8 mouse cellular contexts compared by ENCODE assay signal in genomic region chr10:77089336-77089735, GRCm38 (mm10). TPM values are rescaled to one million over a fixed set of nuclear protein-coding genes. Genes with fewer than 3 reads are reported as not detected.
DNase-seq lines count a peak whose midpoint lies in the region; ATAC-seq and TF ChIP-seq lines count a peak whose summit lies in the region.

No protein-coding gene starts in this region.

- no peaks in the 10 kb centered on the region for H3K27me3 ChIP-seq in kidney, postnatal 0 days (ENCODE audit: insufficient read depth, low read length)
- H3K27me3 ChIP-seq in midbrain, postnatal 0 days (ENCODE audit: insufficient read depth, low read length) = no peaks in the 10 kb centered on the region

- H3K4me1 ChIP-seq in kidney, postnatal 0 days (replicated peaks; ENCODE audit: insufficient read depth, low read length) = no peaks in the 10 kb centered on the region
- H3K4me1 ChIP-seq in midbrain, postnatal 0 days (ENCODE audit: insufficient read depth, low read length) = no peaks in the 10 kb centered on the region

- H3K4me3 ChIP-seq in kidney, postnatal 0 days (replicated peaks; ENCODE audit: low read depth, low read length) = no peak overlapping the region
- 0 out of 2 replicates have a peak overlapping the region, but pooled peaks have one; percentile 5 for H3K4me3 ChIP-seq in midbrain, postnatal 0 days (ENCODE audit: low read depth, low read length)

- ATAC-seq in kidney, postnatal 0 days (replicated peaks; ENCODE audit: low FRiP score, low read depth) = no peak
- peak; percentile 62; the same call in 1 of the 2 replicates for ATAC-seq in midbrain, postnatal 0 days (ENCODE audit: low FRiP score)
- ATAC-seq in frontal cortex, adult (ENCODE audit: low TSS enrichment) = no peak

- H3K36me3 ChIP-seq in kidney, postnatal 0 days (ENCODE audit: insufficient read depth, low read length) = peaks cover 19% of the 10 kb centered on the region; the same call in 1 of the 2 replicates
- H3K36me3 ChIP-seq in midbrain, postnatal 0 days (ENCODE audit: insufficient read depth, low read length) = no peaks in the 10 kb centered on the region

- peak; percentile 37 for DNase-seq in retina, postnatal 1 day
- DNase-seq in retina, embryonic 14.5 days (ENCODE audit: low spot score) = no peak
- peak; percentile 59 for DNase-seq in gastrocnemius, postnatal 10 days
- peak; percentile 61 for DNase-seq in kidney, postnatal 0 days (ENCODE audit: low spot score)
- peak; percentile 55 for DNase-seq in midbrain, postnatal 0 days (ENCODE audit: low spot score)
- DNase-seq in layer of hippocampus, adult 11-12 months (ENCODE audit: low spot score) = no peak
- no peak for DNase-seq in right cerebral cortex, adult 18-20 months

- no peaks in the 10 kb centered on the region for H3K9me3 ChIP-seq in kidney, postnatal 0 days (replicated peaks; ENCODE audit: low read length)
- H3K9me3 ChIP-seq in midbrain, postnatal 0 days (ENCODE audit: low read length) = no peaks in the 10 kb centered on the region

- WGBS in kidney, postnatal 0 days = 46% methylated on average over 8 of the region's 8 CpGs
- WGBS in midbrain, postnatal 0 days = 33% methylated on average over 8 of the region's 8 CpGs

- peak overlapping the region; percentile 47; the same call in 1 of the 2 replicates for H3K27ac ChIP-seq in kidney, postnatal 0 days
- no peak overlapping the region for H3K27ac ChIP-seq in midbrain, postnatal 0 days (ENCODE audit: low read depth, low read length)

- H3K9ac ChIP-seq in kidney, postnatal 0 days (ENCODE audit: low read depth, low read length) = no peak overlapping the region
- H3K9ac ChIP-seq in midbrain, postnatal 0 days (replicated peaks; ENCODE audit: low read length, poor library complexity, severe bottlenecking) = no peak overlapping the region

- TF ChIP-seq CTCF in kidney, postnatal 0 days (IDR thresholded peaks at IDR 0.05; ENCODE audit: low read depth) = no peak
- no peak for TF ChIP-seq CTCF in midbrain, postnatal 0 days (IDR thresholded peaks at IDR 0.05)

- no peak overlapping the region for H3K4me2 ChIP-seq in kidney, postnatal 0 days (ENCODE audit: low read length)
- H3K4me2 ChIP-seq in midbrain, postnatal 0 days (ENCODE audit: low read depth, low read length, poor library complexity, severe bottlenecking) = peak overlapping the region; percentile 4

RNA-seq across cellular contexts. Expression of gene Slc19a1, which starts 57.3 kb away (rescaled TPM):
- 1 to 10 TPM; 6.5 to 7.0 TPM for total RNA-seq in gastrocnemius, postnatal 10 days (2021)
- 48.0 and 51.5 TPM in 2 replicates for polyA plus RNA-seq in kidney, postnatal 0 days (2015; fragmentation: Nextera tagmentation; extraction: Ambion mirVana)
- total RNA-seq in midbrain, postnatal 0 days (2014; rRNA removed) = 38.1 and 47.0 TPM in 2 replicates
- polyA plus RNA-seq in midbrain, postnatal 0 days (2015; fragmentation: Nextera tagmentation; extraction: Ambion mirVana) = 44.1 and 44.9 TPM in 2 replicates

Comparison
In these comparisons a context has a peak if more than half of its experiments do, and no peak if none do; other contexts are left out.
1. DNase-seq: peak in retina, postnatal 1 day (single experiment), gastrocnemius, postnatal 10 days (single experiment), kidney, postnatal 0 days (single experiment) and midbrain, postnatal 0 days (single experiment); none in retina, embryonic 14.5 days (single experiment), layer of hippocampus, adult 11-12 months (single experiment) and right cerebral cortex, adult 18-20 months (single experiment).